ENCODE assay signal across 13 mouse cellular contexts in genomic region chr12:112121188-112121587, GRCm38 (mm10). TPM values are rescaled to one million over a fixed set of nuclear protein-coding genes. Genes with fewer than 3 reads are reported as not detected.
"Had no signal": no experiment of that assay in that cellular context is flagged by ENCODE, and none has a peak within 500 bp of the region (broad histone marks: within the 10 kb centered on the region; RNA-seq: fewer than 3 reads in every experiment).

No protein-coding gene starts in this region.

- H3K4me1 ChIP-seq: midbrain, embryonic 13.5 days; neural tube, embryonic 15.5 days had no signal

- DNase-seq: liver; retina, postnatal 1 day; right cerebral cortex, postnatal 14 days; thymus, postnatal 36 days had no signal

- ATAC-seq: midbrain, embryonic 13.5 days had no signal

- H3K9me3 ChIP-seq: kidney, embryonic 15.5 days; limb, embryonic 12.5 days; midbrain, embryonic 13.5 days; neural tube, embryonic 15.5 days; stomach, embryonic 15.5 days had no signal

- H3K36me3 ChIP-seq: kidney, embryonic 15.5 days; limb, embryonic 12.5 days; midbrain, embryonic 13.5 days; neural tube, embryonic 15.5 days; stomach, embryonic 15.5 days had no signal

- H3K4me3 ChIP-seq: kidney, embryonic 15.5 days; layer of hippocampus, adult 2 months; limb, embryonic 12.5 days; midbrain, embryonic 13.5 days; myocyte; neural tube, embryonic 15.5 days; stomach, embryonic 15.5 days had no signal

- H3K9ac ChIP-seq: kidney, embryonic 15.5 days; limb, embryonic 12.5 days; liver, embryonic 14.5 days; midbrain, embryonic 13.5 days; neural tube, embryonic 15.5 days; stomach, embryonic 15.5 days had no signal

- H3K27me3 ChIP-seq: stomach, embryonic 15.5 days had no signal

- H3K4me2 ChIP-seq: kidney, embryonic 15.5 days; limb, embryonic 12.5 days; midbrain, embryonic 13.5 days; neural tube, embryonic 15.5 days; stomach, embryonic 15.5 days had no signal

- H3K27ac ChIP-seq: kidney, embryonic 15.5 days; layer of hippocampus, adult 2 months; limb, embryonic 12.5 days; liver, embryonic 14.5 days; midbrain, embryonic 13.5 days; neural tube, embryonic 15.5 days; stomach, embryonic 15.5 days had no signal

RNA-seq across cellular contexts. Expression of gene Aspg, which starts 14.7 kb away (rescaled TPM):
- total RNA-seq: megakaryocyte-erythroid progenitor cell, adult 5-6 weeks had no signal

RNA-seq across cellular contexts. Expression of gene Kif26a, which starts 24.8 kb away (rescaled TPM):
- total RNA-seq: megakaryocyte-erythroid progenitor cell, adult 5-6 weeks had no signal
